Mouse (Mus musculus): ENCODE measurements around the gene Prr19. TPM values are rescaled to one million over a fixed set of nuclear protein-coding genes. Genes with fewer than 3 reads are reported as not detected.

Gene Prr19
- polyA plus RNA-seq, 1 experiment, result not detected

DNA sequence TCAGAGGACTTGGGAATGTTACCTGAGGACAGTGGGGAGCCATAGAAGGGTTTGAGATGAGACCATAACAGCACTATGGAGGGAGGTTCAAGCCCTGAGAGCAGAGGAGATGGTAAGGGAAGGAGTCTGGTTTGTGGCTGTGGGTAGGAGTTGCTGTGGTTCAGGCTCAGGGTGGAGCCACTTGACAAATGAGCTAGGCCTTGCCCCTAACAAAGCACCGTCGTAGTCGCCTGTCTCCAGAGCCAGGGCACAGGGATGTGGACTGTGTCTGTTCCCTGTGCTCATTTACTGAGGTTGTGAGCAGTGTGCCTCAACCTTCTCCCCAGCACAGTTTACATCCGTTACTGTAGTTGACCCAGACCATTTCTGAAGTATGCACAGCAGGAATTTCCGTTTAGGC, 26.6 kb upstream of the Prr19 start:
- no peaks in the 10 kb centered on the region for H3K27me3 ChIP-seq (ENCODE audit: control insufficient read depth)
- TF ChIP-seq GATA1 (IDR thresholded peaks at IDR 0.05; ENCODE audit: low read length), result no peak
- no peak for TF ChIP-seq TAL1 (IDR thresholded peaks at IDR 0.05; ENCODE audit: low read length)
- H3K4me3 ChIP-seq (replicated peaks), result peak overlapping the region; percentile 54
- peaks cover 100% of the 10 kb centered on the region for H3K4me1 ChIP-seq (ENCODE audit: control insufficient read depth)
- no peaks in the 10 kb centered on the region for H3K9me3 ChIP-seq (ENCODE audit: control insufficient read depth, low read length)
- H3K36me3 ChIP-seq (ENCODE audit: control insufficient read depth), result peaks cover 77% of the 10 kb centered on the region

DNA sequence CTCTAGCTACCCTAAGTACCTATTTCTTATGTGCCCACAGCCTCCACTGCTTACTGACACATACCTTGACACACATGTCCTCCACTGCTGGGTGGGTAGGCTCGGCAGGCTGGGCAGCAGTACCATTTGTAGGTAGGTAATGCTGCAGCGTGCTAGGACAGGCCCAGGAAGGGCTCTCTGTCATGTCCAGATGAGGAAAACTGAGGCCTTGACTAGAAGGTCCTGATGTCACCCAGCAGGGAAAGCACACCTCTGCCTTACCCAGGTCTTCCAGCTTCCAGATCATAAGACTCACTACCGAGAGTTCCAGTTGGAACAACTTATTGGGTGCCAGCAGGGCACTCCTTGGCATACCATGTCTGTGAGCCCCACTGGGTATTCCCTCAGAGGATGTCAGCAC, 26.2 kb upstream of the Prr19 start:
- H3K9me3 ChIP-seq (ENCODE audit: control insufficient read depth, low read length), result no peaks in the 10 kb centered on the region
- H3K36me3 ChIP-seq (ENCODE audit: control insufficient read depth), result peaks cover 72% of the 10 kb centered on the region
- peaks cover 100% of the 10 kb centered on the region for H3K4me1 ChIP-seq (ENCODE audit: control insufficient read depth)
- H3K4me3 ChIP-seq (replicated peaks), result peak overlapping the region; percentile 54
- TF ChIP-seq TAL1 (IDR thresholded peaks at IDR 0.05; ENCODE audit: low read length) (no peak), GATA1 (IDR thresholded peaks at IDR 0.05; ENCODE audit: low read length) (no peak)
- H3K27me3 ChIP-seq (ENCODE audit: control insufficient read depth), result no peaks in the 10 kb centered on the region

GRCm38 (mm10) chr7:25275555-25276298, 25.5 kb upstream of the Prr19 start:
- Histone ChIP-seq H3K4me3 (replicated peaks) (peak overlapping the region; percentile 4), H3K4me1 (ENCODE audit: control insufficient read depth) (peaks cover 100% of the 10 kb centered on the region), H3K27me3 (ENCODE audit: control insufficient read depth) (no peaks in the 10 kb centered on the region), H3K9me3 (ENCODE audit: control insufficient read depth, low read length) (no peaks in the 10 kb centered on the region), H3K36me3 (ENCODE audit: control insufficient read depth) (peaks cover 69% of the 10 kb centered on the region)
- TF ChIP-seq TAL1 (IDR thresholded peaks at IDR 0.05; ENCODE audit: low read length) (no peak), GATA1 (IDR thresholded peaks at IDR 0.05; ENCODE audit: low read length) (no peak)

GRCm38 (mm10) chr7:25277405-25277804, 23.8 kb upstream of the Prr19 start:
- Histone ChIP-seq H3K4me1 (ENCODE audit: control insufficient read depth) (peaks cover 93% of the 10 kb centered on the region), H3K36me3 (ENCODE audit: control insufficient read depth) (peaks cover 52% of the 10 kb centered on the region), H3K9me3 (ENCODE audit: control insufficient read depth, low read length) (no peaks in the 10 kb centered on the region), H3K27me3 (ENCODE audit: control insufficient read depth) (no peaks in the 10 kb centered on the region), H3K4me3 (replicated peaks) (peak overlapping the region; percentile 74)
- TF ChIP-seq TAL1 (IDR thresholded peaks at IDR 0.05; ENCODE audit: low read length) (no peak), GATA1 (IDR thresholded peaks at IDR 0.05; ENCODE audit: low read length) (no peak)

DNA sequence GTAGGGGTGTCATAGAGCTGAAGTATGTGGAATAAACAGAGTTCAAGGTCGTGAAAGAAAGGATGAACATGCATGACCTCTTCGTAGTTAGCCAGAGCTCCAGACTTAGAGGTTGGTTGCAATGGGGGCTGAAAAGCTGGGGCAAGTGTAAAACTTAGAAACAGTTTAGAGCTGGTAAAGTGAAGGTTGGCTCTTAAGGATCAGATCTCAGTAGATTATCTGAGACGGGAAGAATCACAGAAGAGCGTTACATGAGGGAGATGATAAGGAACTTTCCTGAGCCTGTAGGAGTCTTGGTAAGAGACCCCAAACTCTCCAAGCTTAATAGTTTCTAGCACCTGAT, 23.2 kb upstream of the Prr19 start:
- Histone ChIP-seq H3K27me3 (ENCODE audit: control insufficient read depth) (no peaks in the 10 kb centered on the region), H3K9me3 (ENCODE audit: control insufficient read depth, low read length) (no peaks in the 10 kb centered on the region), H3K4me1 (ENCODE audit: control insufficient read depth) (peaks cover 92% of the 10 kb centered on the region), H3K36me3 (ENCODE audit: control insufficient read depth) (peaks cover 47% of the 10 kb centered on the region), H3K4me3 (replicated peaks) (peak overlapping the region; percentile 74)
- TF ChIP-seq TAL1 (IDR thresholded peaks at IDR 0.05; ENCODE audit: low read length) (no peak), GATA1 (IDR thresholded peaks at IDR 0.05; ENCODE audit: low read length) (no peak)

DNA sequence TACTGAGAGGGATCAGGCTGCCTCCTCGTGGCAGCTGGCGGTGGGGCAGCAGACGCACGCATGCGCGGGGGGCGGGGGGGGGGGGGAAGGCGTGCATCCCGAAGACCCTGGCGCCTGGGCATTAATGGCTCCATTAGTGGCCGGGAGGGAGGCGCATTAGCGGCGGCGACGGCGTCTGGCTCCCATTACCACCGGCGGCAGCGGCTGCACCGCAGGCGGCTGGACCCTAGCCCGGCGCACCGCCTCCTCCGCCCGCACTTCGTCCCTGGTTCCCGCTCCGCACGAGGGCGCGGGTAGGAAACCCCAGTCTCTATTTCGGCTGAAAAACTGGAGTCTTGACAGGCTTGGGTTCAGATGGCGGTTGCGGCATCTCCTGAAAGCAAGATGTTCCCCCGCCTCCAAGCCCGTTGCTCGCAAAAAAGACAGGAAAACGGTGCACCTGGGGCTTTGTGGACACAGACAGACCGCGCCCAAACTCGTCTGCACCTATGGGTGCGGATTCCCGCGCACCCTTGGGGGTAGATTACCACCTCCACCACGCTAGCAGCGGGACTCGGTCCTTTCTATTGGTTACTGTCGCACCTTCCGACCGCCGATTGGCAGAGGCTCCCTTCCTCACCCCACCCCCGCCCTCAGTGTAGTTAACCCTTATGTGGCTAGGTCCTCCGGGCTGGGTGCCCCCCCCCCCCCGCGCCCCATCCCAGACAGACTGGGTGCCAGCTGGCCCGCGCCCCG, 22.7 kb upstream of the Prr19 start:
- TF ChIP-seq GATA1 (IDR thresholded peaks at IDR 0.05; ENCODE audit: low read length), result peak; percentile 38
- no peak for TF ChIP-seq TAL1 (IDR thresholded peaks at IDR 0.05; ENCODE audit: low read length)
- Histone ChIP-seq H3K4me3 (replicated peaks) (peak overlapping the region; percentile 74), H3K9me3 (ENCODE audit: control insufficient read depth, low read length) (no peaks in the 10 kb centered on the region), H3K4me1 (ENCODE audit: control insufficient read depth) (peaks cover 92% of the 10 kb centered on the region), H3K36me3 (ENCODE audit: control insufficient read depth) (peaks cover 42% of the 10 kb centered on the region), H3K27me3 (ENCODE audit: control insufficient read depth) (no peaks in the 10 kb centered on the region)

DNA sequence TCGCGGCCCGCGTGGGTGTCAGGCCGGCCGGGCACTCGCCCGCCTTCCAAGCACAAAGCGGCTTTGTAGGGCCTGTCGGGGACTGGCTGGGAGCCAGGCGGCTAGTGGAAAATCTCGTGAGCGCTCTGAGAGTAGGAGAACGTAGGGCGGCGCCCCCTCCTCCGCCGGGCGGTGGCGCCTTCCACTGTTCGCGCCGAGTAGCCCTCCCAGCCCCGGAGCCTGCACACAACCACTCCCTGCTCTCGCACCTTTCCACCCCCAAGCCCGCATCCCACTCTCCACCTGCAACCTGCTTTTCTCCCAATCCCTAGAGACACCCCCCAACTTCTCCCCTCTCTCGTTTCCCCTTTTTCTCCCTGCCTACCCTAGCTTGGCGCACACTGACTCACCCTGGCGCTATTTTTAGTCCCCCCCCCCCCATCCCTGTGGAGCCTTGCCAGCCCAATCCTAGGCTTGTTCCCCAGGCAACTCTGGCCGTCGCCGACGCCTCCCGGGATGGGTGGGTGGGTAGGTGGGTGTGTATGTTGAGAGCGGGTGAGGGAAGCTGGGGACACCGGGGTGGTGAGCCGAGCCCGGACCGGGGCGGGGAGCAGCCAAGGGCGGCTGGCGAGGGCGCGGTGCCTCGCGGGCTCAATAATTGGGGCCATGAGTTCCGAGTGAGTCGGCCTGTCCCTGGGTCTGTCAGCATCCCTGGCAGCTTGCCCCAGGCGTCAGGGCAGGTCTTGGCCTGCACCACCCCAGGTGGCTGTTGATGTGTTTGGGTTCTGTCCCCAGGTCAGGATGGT, 21.9 kb upstream of the Prr19 start:
- peaks cover 92% of the 10 kb centered on the region for H3K4me1 ChIP-seq (ENCODE audit: control insufficient read depth)
- no peaks in the 10 kb centered on the region for H3K9me3 ChIP-seq (ENCODE audit: control insufficient read depth, low read length)
- H3K4me3 ChIP-seq (replicated peaks), result peak overlapping the region; percentile 74
- no peak for TF ChIP-seq GATA1 (IDR thresholded peaks at IDR 0.05; ENCODE audit: low read length)
- no peak for TF ChIP-seq TAL1 (IDR thresholded peaks at IDR 0.05; ENCODE audit: low read length)
- H3K27me3 ChIP-seq (ENCODE audit: control insufficient read depth), result no peaks in the 10 kb centered on the region
- H3K36me3 ChIP-seq (ENCODE audit: control insufficient read depth), result peaks cover 41% of the 10 kb centered on the region

DNA sequence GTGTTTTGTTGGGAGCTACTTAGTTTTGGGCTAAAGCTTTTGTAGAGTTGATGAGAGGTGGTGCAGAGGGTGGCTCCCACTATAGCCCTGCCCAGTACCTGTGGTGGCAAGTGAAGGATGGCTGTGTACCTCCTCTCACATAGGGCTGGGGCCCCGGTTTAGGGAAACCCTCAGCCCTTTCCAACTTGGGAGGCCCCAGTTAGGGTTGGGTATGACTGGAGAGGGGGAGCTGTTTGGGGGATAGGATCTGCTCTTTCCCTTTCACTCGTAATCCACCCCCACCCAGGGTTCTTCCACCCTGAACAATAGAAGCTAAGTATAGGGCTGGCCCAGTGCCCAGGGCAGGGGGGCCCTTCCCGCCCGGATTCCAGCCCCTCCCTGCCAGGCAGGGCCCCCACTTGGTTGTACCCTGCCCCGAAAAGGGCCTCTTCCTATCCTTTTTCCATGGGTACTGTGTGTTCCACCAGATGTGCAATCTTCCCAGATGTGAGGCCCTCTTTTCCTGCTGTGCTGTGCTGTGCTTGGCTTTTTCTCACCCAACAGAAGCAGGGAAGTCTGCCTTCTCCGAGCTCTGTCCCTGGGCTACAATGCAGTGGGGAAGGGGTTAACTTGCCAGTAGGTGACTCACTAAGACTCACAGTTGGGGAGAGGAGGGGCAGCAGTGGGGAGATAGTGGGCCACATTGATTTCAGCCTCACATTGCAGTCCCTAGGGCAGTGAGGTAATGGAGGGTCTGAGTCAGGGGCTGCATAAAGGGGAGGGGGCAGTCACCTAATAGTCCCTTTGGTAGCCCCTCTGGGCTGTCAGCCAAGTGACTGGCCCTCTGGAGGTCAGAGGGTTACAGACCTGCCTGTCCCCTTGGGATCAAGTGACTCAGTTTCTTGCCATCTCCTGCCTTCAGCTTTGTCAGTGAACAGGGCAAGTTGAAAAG, 21.1 kb upstream of the Prr19 start:
- no peaks in the 10 kb centered on the region for H3K27me3 ChIP-seq (ENCODE audit: control insufficient read depth)
- peaks cover 43% of the 10 kb centered on the region for H3K36me3 ChIP-seq (ENCODE audit: control insufficient read depth)
- peak overlapping the region; percentile 74 for H3K4me3 ChIP-seq (replicated peaks)
- TF ChIP-seq GATA1 (IDR thresholded peaks at IDR 0.05; ENCODE audit: low read length) (no peak), TAL1 (IDR thresholded peaks at IDR 0.05; ENCODE audit: low read length) (no peak)
- no peaks in the 10 kb centered on the region for H3K9me3 ChIP-seq (ENCODE audit: control insufficient read depth, low read length)
- H3K4me1 ChIP-seq (ENCODE audit: control insufficient read depth), result peaks cover 92% of the 10 kb centered on the region
